Mouse (Mus musculus) hindlimb bud, embryonic 11.5 days (tissue): ENCODE data around the gene Romo1.
A peak's percentile ranks its signal among the peaks of the same experiment; 100 is the strongest.
"Not testable (repeated sequence)": the region's sequence is repeated elsewhere in the genome, so short reads cannot be mapped to it uniquely, and the experiment has no call there.

Source experiments
- DNase-seq: peaks from one replicate; pipeline ENCODE4 v3.0.0-alpha.2; 2012; ENCODE audit warnings: low read depth, low spot score; ENCODE audit errors: extremely low spot score

The Romo1 gene

DNA sequence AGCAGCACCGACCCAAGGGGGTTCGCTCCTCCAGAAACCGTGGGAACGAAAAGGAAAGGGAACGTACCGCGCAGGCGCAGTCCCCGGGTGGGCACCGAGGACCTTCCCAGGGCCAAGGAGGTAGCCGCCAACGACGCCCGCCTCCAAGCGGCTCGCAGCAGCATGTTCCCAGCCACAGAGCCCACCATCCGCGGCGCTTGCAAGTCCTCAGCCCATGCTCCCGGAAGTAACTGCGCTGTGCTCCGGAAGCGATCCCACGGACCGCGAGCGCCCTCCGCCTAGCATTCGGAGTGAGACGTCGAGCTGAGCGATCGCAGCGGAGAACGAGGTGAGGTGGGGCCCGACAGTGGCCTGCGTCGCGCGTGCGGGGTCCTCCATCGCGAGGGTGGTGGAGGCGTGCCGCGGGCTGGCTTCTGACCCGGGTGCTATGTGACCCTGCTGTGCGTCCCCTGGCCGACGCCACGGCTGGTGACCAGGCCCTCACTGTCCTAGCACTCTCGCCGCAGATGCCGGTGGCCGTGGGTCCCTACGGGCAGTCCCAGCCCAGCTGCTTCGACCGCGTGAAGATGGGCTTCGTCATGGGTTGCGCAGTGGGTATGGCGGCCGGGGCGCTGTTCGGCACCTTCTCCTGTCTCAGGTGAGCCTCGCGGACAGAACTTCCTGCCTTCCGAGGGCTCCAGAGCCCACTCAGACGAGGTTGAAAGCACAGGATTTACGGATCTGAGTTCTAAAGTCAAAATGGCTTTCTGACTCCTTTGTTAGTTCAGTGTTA, at the start of gene Romo1, which contains the start of gene Nfs1:
Gene Romo1, plus strand, starts transcription at position 87 of the 772 bp plus-strand sequence.
Gene Nfs1, minus strand, starts transcription at position 234 of the 772 bp plus-strand sequence.
- peak; percentile 82 for DNase-seq

DNA sequence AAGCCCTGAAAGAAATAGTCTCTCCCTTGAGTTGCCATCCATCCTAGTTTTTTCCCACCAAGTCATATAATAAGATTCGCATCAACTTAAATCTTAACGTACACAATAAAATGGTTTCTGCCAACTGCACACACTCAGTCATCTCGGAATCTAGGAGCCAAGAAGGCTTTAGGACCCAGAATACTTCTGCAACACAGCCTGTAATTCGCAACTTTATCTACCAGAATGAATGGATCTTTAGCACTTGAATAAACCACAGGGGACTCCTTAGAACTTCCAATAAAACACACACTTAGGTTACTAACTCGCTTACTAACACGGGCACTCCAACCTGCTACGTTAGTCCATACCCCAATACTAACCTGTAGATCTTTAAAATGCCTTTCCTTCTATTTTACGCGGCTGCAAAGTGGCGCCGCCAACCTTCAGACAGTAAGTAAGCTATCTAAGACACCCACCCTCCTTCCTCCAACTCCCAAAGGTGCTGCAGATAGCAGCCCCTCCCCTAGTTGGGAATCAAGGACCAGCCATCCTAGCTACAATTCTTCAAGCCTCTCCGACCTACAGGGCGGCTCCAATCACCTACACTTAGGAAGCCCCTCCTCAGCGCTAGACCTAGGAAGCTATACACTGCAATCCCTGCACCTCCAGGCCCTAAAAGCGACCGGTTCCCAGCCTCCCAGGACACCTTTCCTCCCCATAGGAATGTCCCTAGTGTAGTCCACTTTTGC, 33.0 kb upstream of the Romo1 start:
- DNase-seq = peak; percentile 33

DNA sequence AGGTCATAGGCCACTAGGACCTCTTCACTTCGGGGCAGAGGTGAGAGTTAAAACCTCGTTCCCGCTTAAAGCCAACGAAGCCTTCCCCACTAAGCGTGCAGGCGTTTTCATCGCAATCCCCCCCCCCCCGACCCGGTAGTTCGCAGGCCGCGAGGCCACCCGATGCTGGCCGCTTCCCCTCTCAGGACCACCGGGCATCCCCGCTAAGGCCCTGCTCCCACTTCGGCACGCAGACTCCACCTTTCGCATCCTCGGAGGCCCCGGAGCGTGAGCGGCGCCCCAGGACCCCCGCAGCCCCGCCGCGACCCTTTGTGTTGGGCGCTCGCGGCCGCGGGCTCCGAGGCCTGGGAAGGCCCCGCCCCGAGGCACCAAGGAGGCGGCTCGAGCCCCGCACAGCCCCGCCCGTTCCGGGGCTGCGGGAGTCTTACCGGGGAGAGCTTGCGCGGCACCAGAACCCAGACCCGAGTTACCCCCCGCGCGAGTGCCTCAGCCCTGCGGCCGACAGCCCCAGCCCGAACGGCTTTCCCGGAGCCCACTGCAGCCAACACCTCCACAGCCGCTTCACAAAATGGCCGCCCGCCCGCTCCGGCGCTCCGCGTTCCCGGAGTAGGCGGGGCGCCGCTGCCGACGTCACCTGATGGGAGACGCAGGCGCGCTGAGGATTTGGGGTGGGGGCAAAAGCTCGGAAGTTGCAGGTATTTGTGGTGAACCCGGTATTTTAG, 32.3 kb upstream of the Romo1 start, which contains the start of the genes Cpne1 and Rbm12:
Gene Cpne1, minus strand, starts transcription at position 608 of the 722 bp plus-strand sequence.
Gene Rbm12, minus strand, starts transcription at position 621 of the 722 bp plus-strand sequence.
- DNase-seq = peak; percentile 74

DNA sequence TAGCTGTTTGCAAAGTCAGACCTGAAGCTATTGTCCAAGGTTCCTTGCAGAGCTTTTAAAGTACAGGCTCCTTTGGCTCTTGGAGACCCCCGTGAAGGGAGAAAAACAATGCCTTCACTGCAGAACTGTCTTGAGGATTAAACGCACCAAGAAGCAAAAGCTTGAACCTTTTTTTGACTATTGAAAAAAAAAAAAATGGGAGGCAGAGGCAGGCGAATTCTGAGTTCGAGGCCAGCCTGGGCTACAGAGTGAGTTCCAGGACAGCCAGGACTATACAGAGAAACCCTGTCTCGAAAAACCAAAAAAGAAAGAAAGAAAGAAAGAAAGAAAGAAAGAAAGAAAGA, 31.8 kb upstream of the Romo1 start:
- DNase-seq = not testable (repeated sequence)

DNA sequence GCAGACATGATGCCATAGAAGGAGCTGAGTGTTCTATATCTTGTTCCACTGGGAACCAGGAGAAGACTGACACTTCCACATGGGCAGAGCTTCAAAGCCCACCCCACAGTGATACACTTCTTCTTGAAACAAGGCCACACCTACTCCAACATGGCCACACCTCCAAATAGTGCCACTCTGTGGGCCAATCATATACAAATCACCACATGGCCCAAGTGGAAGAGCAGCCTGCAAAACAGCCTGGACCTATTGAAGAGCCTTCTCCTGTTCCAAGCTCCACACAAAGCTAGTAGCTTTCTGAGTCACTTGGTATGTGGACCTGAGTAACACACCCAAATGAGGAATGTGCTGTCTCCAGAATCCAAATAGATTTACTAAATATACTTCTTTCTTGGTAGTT, 24.3 kb upstream of the Romo1 start:
- DNase-seq = no peak

DNA sequence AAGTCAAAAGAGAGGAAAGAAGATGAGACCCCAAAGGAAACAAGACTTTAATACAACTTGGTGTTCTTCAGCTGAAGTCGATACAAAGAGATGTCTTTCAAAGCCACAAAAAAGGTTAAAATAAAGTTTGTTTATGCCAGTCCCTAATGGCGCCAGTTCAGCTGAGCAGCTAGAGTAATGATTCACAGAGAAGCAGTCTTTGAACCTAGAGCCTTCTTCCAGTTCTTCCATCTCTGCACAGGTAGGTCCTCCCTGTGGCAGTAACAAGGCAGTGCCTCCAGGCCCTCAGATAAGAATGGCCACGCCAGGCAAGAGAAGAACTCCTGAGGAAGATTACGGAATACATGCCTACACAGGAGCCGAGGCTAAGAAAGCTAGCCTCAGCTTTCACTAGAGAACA, 20.1 kb upstream of the Romo1 start:
- DNase-seq = no peak

DNA sequence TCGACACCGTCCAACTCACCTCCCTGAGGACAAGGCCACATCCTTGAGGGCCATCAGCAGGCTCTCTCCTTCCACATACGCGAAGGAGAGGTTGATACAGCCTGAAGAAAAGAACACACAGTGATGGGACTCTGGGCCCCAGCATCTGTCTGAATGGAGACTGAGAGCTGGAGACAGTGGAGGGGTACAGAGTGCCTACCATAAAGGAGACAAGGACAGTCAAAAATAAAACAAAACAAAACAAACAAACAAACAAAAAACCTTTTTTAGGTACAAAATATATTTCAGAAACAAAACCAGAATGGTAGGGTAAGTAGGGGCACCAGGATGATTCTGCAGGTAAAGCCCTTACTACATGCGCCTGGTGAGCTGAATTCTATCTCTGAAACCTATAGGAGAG, 16.8 kb upstream of the Romo1 start, which contains the start of gene Gm28036:
Gene Gm28036, minus strand, starts transcription at position 101 of the 400 bp plus-strand sequence.
- no peak for DNase-seq

DNA sequence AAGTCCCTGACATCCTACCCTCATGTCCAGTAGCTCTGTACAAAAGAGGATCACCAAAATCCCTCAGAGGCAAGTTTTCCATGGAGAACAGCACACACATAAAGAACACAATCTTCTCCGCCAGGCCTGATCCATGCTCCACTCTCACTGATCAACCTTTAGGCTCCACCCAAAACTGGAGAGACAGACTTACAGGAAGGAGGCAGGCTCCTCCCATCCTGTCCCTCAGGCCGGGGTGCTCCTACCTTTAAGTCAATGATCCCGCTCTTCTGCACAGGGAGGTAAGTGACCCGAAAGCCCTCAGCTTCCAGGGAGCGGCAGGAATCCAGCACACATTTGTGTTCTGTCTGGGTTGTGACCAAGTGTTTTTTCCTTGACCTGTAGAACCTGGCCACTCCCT, 9.7 kb upstream of the Romo1 start:
- DNase-seq = no peak

DNA sequence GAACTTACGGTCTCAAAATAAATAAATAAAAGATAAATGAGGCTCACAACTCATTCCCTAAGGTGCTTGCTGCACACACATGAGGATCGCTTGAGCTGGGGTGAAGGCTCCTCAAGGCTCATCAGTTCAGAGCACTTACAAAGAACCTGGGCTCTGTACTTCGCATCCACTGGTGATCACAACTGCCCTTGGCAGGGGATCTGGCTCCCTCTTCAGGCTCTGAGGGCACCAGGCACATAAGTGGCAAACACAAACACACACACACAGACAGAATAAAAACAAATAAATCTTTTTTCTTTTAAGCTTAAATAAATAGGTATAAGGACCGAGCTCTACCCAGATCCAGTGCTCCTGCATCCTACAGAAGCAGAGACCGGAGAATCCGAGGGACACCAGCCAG, 8.1 kb upstream of the Romo1 start:
- DNase-seq = no peak

DNA sequence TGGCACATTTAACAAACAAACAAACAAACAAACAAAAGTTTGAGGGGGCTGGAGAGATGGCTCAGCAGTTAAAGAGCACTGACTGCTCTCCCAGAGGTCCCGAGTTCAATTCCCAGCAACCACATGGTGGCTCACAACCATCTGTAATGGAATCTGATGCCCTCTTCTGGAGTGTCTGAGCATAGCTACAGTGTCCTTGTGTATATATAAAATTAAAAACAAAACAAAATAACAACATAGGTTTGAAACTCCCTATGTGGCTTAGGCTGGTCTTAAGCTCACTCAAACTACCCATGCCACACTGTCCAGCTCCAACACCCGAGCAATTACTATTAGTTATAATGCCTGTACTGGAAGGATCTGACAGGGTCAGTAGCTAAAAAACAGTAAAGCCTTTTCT, 1.0 kb upstream of the Romo1 start:
- no peak for DNase-seq

DNA sequence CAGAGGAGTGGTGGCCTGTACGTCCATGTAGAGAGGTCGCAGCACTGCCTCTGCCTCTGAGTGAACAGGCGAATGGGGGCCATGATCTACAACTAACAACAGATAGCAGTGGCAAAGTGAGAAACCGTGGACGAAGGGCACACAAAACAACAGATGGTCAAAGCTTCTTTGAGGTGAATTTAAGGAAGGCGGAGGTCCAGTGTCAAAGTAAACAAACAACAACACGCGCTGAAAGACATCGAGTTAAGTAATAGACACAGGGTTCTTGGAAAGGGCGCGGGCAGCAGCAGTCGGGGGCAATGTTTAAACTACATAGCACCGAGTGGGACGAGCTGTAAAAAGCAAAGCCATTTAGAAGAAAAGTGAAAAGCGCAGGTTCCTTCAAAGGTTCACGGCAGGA, 472 bp upstream of the Romo1 start:
- DNase-seq = no peak

DNA sequence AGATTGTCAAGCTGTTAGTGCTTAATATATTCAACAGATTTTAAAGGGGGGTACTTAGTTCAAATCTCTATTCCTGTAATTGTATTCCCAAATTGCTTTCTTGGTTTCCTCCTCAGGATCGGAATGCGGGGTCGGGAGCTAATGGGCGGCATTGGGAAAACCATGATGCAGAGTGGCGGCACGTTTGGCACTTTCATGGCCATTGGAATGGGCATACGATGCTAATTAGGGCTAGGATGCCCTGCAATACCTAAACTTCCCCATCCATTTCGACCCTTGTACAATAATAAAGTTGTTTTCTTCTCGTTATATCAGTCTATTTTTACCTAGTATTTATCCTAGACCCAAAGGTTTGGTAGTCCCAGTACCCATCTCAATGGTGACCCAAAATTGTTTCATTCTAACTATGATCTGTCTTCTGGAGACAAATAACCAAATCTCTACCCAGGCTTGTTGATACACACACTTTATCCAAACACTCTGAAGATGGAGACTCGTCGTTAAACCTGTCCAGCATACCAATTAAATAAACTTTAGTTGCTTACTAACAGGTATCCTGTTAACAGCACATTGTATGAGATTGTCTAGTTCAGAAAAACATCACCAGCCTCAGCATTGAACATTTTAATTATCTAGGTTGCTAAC, 1.8 kb downstream of the Romo1 start:
- no peak for DNase-seq

DNA sequence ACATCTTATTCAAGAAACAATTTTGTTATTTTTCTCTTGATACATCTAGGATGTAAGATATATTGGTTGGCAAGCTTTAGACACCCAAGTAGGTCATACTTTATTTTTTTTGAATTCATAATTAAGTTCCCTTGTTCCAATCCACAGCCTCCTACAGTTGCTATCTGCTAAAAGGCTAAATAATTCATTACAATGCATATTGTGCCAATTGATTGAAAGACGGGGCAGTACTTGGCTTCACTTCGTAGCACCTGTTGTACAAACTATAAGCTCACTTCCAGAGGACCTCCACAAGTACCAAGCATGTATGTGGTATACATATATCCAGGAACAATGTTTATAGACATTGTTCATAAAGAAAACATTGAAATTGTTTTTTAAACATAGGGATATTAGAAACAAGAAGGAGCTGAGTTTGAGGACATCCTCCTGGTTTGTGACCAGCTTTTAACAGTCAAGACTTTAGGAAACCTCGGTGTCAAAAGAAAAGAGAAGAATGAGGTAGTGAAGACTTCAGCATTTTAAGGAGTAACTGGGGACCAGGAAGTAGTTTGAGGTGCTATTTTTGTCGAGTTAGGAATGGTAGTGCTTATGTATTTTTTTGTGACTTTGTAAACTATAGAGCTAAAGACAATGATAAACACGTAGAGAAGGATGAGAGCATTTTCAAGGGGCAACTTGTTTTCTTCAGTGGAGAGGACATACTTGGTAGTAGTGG, 2.6 kb downstream of the Romo1 start:
- DNase-seq = no peak

DNA sequence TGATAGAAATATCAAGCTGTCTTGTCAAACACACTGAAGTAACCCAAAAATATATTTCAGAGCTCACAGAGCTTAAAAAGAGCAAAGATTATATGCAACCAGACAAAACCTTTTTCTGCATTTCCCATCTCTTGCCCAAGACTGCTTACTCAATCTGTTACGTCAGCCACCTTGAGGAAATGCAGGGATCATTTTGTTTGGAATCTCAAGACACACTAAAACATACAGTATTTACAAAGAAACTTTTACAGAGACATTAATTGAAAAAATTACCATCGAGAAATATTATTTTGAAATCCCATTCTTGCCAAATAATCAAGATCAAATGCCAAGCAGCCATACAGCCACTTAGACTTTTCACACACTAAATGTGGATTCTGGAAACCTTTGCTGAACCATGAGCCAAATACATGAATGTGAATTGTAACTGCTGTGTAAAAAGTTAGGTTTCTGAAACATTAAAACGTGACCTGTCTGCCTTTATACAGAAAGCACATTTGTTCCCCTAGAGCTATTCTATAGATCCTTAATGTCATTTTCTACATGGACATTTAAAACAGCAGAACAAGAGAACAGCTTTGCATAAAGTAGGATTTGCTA, 3.6 kb downstream of the Romo1 start:
- DNase-seq = no peak

DNA sequence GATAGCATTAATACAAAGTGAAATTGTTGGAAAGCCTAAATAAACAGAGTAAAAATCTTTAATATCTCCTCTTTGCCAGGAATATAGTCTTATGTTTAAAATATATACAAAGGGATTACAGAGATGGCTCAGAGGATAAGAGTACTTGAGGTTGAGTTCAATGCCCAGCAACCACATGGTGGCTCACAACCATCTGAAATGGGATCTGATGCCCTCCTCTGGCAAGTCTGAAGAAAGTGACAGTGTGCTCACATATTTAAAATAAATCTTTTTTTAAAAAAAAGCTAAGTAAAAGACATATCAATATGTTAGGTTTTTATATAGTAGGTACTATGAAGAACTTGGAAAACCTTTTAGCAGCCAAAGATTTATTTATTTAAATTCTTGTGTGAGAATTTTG, 7.7 kb downstream of the Romo1 start:
- no peak for DNase-seq

DNA sequence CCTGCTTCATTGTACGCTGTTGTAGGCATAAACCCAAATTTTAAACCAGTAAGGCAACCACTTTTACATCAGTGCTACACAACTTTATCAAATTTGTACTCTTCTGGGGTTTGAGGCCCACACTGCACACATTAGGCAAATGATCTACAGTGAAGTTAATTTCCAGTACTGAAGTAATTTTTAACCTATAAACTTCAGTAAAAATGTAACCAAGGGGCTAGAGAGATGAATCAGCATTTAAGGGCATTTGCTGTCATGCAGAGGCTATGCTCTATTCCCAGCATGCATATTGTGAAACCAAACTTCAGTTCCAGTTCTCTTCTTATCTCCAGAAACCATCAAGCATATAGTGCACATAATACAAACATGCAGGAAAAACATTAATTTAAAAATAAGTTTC, 21.6 kb downstream of the Romo1 start:
- DNase-seq = no peak

DNA sequence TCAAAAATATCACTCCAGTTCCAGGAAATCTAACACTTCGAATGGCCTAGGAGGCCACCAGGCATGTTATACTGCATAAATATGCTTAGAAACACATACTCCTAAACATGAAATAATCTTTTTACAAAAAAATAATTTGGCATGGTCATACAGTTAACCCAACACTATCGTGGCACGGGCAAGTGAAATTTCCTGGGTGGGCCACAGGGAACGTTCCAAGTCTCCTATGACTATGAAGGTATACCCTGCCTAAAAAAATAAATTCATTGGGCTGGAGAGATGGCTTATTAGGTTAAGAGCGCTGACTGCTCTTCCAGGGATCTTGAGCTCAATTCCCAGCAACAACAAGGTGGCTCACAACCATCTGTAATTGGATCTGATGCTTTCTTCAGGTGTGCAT, 22.7 kb downstream of the Romo1 start:
- DNase-seq = no peak

DNA sequence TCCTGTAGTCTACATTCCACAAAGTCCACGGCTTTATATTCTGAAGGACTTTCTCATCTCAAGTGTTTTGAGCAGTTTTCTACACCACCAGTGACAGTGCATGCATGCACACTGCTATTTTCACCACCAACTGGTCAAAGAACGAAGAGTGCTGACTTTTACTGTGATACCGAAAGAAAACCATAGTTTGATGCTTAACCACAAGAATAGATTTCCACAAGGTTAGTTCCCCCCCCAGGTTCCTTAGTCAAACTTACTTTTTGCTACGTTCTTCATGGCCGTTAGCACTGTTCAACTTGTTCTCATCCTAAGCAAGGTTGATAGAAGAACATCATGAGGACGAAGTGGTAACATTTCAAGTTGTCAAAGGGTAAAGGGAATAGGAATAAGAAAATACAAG, 33.2 kb downstream of the Romo1 start:
- no peak for DNase-seq

DNA sequence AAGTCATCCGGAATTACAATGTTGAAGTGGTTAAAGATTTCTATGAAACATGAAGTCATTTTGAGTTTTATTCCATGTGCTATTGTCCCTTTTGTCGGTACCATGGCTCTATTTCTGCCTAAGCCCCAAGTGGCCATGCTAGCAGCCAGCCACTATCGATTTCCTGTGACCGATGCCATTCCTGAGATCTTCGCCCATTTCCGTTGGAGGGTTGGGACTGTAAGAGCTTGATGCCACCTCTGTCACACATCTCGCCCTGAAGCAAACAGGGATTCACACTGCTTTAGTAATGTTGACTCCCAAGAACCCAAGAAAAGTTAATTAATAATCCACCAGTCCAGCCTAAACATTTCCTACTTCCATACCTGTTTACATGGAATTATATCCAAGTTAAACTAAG, 33.8 kb downstream of the Romo1 start:
- no peak for DNase-seq
